Mouse (Mus musculus): ENCODE measurements around the gene Cops2.

Gene Cops2

DNA sequence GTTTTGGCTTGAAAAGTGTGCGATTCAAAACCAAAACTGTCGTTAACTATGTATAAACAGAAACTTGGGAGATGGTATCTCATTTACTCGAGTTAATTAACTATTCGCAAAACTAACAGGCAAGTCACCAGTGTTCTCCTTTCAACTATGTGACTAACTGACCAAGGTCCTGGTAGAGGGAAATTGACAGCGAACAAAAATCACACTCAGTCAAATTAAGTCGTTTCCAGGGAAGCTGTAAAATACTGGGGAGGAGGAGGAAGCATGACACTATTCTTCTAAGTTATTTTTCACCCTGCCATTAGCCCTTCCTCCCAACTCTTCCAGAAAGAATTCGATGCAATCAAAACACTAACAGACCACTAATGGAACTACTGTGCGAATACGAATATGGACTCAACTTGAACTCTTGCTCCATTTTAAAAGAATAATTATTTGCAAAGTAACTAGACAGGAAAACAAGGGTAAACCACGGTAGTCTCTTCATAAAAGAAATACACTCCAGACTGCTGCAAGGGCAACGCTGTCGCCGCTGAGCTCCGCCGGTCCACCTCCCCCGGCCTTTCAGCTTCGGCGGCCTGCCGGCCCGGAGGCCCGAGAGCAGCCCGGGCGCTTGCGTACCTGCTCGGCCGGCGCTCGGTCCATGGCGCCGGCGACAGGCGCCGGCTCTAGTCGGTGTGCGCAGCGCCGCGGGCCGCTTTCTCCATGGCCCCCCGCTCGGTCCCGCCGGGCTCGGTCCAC lies 76.8 kb downstream of the Cops2 start:
- no peak for DNase-seq (ENCODE audit: low spot score in 2 of 2)

DNA sequence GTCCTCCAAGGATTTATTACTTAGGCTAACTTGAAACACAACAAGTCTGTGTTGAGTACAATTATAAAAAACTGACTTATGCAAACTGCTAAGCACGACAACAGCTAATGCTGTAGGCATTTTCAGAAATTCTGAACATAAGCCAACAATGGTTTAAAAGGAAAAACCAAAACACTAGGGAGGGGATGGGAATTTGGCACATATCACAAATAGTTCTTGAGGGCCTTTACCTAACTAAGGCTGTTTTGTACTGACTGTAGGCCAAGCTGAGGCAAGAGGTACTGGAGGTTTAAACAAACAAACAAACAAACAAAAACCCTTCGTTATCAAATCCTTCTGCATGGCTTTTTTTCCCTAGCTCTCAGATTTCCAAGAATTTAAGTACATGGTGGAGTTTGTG lies 77.9 kb downstream of the Cops2 start:
- DNase-seq (ENCODE audit: low spot score in 2 of 2), result no peak

All from right cerebral cortex, adult 2 months (tissue).